8 mouse cellular contexts compared by ENCODE assay signal in the genomic region with DNA sequence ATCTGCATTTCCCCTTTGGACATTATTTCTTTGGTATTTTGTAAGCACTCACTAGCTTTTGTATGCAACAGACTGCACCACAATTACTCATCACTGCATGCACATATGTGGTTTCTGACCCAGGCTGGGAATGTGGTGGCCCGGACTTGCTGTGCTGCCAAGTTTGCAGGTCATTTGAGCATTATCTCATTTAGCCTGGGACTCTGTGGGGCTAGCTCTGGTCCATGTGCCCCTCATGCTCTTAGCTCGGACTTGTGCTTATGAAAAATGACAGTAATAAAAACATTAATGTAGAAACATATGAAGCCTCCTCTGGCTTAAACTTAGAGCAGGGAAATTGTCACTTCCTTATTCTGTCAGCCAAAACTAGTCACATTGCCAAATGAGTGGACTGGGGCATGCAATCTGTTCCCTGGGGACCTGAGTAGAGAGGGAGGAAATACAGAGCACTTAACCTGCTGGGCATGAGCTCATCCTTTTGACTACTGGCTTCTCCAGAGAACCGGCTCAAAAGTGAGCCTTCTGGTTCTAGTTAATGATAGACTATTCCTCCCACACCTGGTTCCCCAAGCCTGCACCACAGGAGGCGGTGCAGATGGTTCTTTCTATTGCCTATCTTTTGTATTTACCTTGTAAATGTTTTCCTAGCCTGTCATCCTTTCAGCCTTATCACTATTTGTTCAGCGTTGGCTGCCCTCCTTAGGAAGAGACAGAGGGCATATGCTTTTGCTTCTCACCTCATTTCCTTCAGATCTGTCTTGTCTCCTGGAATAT. TPM values are rescaled to one million over a fixed set of nuclear protein-coding genes. Genes with fewer than 3 reads are reported as not detected.
A peak's percentile ranks its signal among the peaks of the same experiment; 100 is the strongest.
DNase-seq lines count a peak whose midpoint lies in the region; ATAC-seq and TF ChIP-seq lines count a peak whose summit lies in the region.

No protein-coding gene starts in this region.

- H3K27ac ChIP-seq in heart, embryonic 12.5 days (ENCODE audit: poor library complexity, severe bottlenecking): no peak overlapping the region
- H3K27ac ChIP-seq in liver, adult 2 months (replicated peaks; ENCODE audit: insufficient read depth, low read depth, low read length): peak overlapping the region; percentile 76
- H3K27ac ChIP-seq in forebrain, embryonic 13.5 days: no peak overlapping the region

- H3K9me3 ChIP-seq in heart, embryonic 12.5 days (replicated peaks): no peaks in the 10 kb centered on the region
- no peaks in the 10 kb centered on the region for H3K9me3 ChIP-seq in forebrain, embryonic 13.5 days (replicated peaks)

- H3K4me2 ChIP-seq in heart, embryonic 12.5 days: no peak overlapping the region
- no peak overlapping the region for H3K4me2 ChIP-seq in forebrain, embryonic 13.5 days

- peaks cover 18% of the 10 kb centered on the region for H3K36me3 ChIP-seq in heart, embryonic 12.5 days
- peaks cover 9% of the 10 kb centered on the region for H3K36me3 ChIP-seq in liver, adult 2 months (ENCODE audit: control insufficient read depth, insufficient read depth, low read length)
- H3K36me3 ChIP-seq in forebrain, embryonic 13.5 days (ENCODE audit: poor library complexity, severe bottlenecking): peaks cover 19% of the 10 kb centered on the region

- no peaks in the 10 kb centered on the region for H3K27me3 ChIP-seq in heart, embryonic 12.5 days (replicated peaks)
- H3K27me3 ChIP-seq in liver, adult 2 months (ENCODE audit: control insufficient read depth, insufficient read depth, low read length): no peaks in the 10 kb centered on the region
- no peaks in the 10 kb centered on the region for H3K27me3 ChIP-seq in forebrain, embryonic 13.5 days

- intact Hi-C loops in heart, postnatal 25 days (cut with DNase I): no loop called here

- H3K4me3 ChIP-seq in heart, embryonic 12.5 days: no peak overlapping the region
- no peak overlapping the region for H3K4me3 ChIP-seq in liver, adult 2 months (ENCODE audit: insufficient read depth, low read depth, low read length)
- H3K4me3 ChIP-seq in forebrain, embryonic 13.5 days: no peak overlapping the region

- peak; percentile 46 for DNase-seq in heart, adult 8-10 months (ENCODE audit: low spot score)
- DNase-seq in adrenal gland, postnatal 36 days: peak; percentile 37 to 41
- DNase-seq in heart, postnatal 25 days (ENCODE audit: low spot score): peak; percentile 6
- DNase-seq in liver, adult 2 months (ENCODE audit: extremely low read depth, low read depth, low spot score): peak; percentile 94
- DNase-seq in skeletal muscle tissue, adult 2 months (ENCODE audit: low read depth, low spot score): peak; percentile 34
- DNase-seq in thymus, postnatal 4 days: no peak

- H3K9ac ChIP-seq in heart, embryonic 12.5 days: no peak overlapping the region
- H3K9ac ChIP-seq in liver, adult 2 months (ENCODE audit: low read depth, low read length): 0 out of 2 replicates have a peak overlapping the region, but pooled peaks have one; percentile 2
- no peak overlapping the region for H3K9ac ChIP-seq in forebrain, embryonic 13.5 days

- 37% methylated on average over 5 of the region's 5 CpGs for WGBS in heart, embryonic 12.5 days
- 12% methylated on average over 5 of the region's 5 CpGs for WGBS in liver, adult 2 months
- 83% methylated on average over 5 of the region's 5 CpGs for WGBS in forebrain, embryonic 13.5 days

- H3K79me2 ChIP-seq in liver, adult 2 months (ENCODE audit: control insufficient read depth, insufficient read depth, low read length): peaks cover 8% of the 10 kb centered on the region; the same call in 1 of the 2 replicates

- no peak for ATAC-seq in heart, embryonic 12.5 days (ENCODE audit: insufficient number of reproducible peaks, low FRiP score)
- no peak for ATAC-seq in forebrain, embryonic 13.5 days

- no peak for TF ChIP-seq POLR2A in liver, adult 2 months (IDR thresholded peaks at IDR 0.05; ENCODE audit: extremely low read depth, insufficient read depth, low read length)

- no peak for TF ChIP-seq CTCF in liver, adult 2 months (IDR thresholded peaks at IDR 0.05; ENCODE audit: low read depth, low read length)

- H3K4me1 ChIP-seq in heart, embryonic 12.5 days (replicated peaks): peaks cover 15% of the 10 kb centered on the region
- H3K4me1 ChIP-seq in liver, adult 2 months (ENCODE audit: control insufficient read depth, insufficient read depth, low read length): peaks cover 11% of the 10 kb centered on the region
- H3K4me1 ChIP-seq in forebrain, embryonic 13.5 days: no peaks in the 10 kb centered on the region

RNA-seq across cellular contexts. Expression of a gene that starts 12.7 kb away (rescaled TPM):
- total RNA-seq in heart, adult 8-10 months (2022): 10 to 100 TPM; 25.4 to 32.5 (median 30.0) TPM
- 25.0 and 26.4 TPM in 2 replicates for polyA plus RNA-seq in heart, embryonic 12.5 days (2016; fragmentation: Nextera tagmentation; extraction: Ambion mirVana)
- 10 to 100 TPM; 21.1 to 22.8 TPM for total RNA-seq in adrenal gland, postnatal 36 days (2021)
- 10 to 100 TPM; 29.4 to 32.1 TPM for total RNA-seq in heart, postnatal 25 days (2021)
- 20.3 and 20.6 TPM in 2 replicates for total RNA-seq in liver, adult 2 months (2014; rRNA removed)
- 4.0 and 5.1 TPM in 2 replicates for polyA plus RNA-seq in liver, adult 2 months (2012; rRNA removed)
- polyA plus RNA-seq in forebrain, embryonic 13.5 days (2015; fragmentation: Nextera tagmentation; extraction: Ambion mirVana): 18.5 and 18.7 TPM in 2 replicates

RNA-seq across cellular contexts. Expression of a gene that starts 58.0 kb away (rescaled TPM):
- 10 to 100 TPM; 47.5 to 56.6 (median 55.9) TPM for total RNA-seq in heart, adult 8-10 months (2022)
- 16.8 and 17.6 TPM in 2 replicates for polyA plus RNA-seq in heart, embryonic 12.5 days (2016; fragmentation: Nextera tagmentation; extraction: Ambion mirVana)
- 100 to 1,000 TPM in 1 of 2 experiments, 10 to 100 TPM in 1; 80.4 to 106 TPM for total RNA-seq in adrenal gland, postnatal 36 days (2021)
- total RNA-seq in heart, postnatal 25 days (2021): 10 to 100 TPM; 59.6 to 75.5 TPM
- 22.9 and 24.7 TPM in 2 replicates for total RNA-seq in liver, adult 2 months (2014; rRNA removed)
- polyA plus RNA-seq in liver, adult 2 months (2012; rRNA removed): 3.5 and 3.7 TPM in 2 replicates
- 12.0 and 12.6 TPM in 2 replicates for polyA plus RNA-seq in forebrain, embryonic 13.5 days (2015; fragmentation: Nextera tagmentation; extraction: Ambion mirVana)
